Mouse (Mus musculus): ENCODE data around the gene Pxmp4.

- no peak for TF ChIP-seq GATA1 (IDR thresholded peaks at IDR 0.05; ENCODE audit: borderline replicate concordance, low read length)
- TF ChIP-seq FLI1 (IDR thresholded peaks at IDR 0.05; ENCODE audit: low read length) = no peak
Measured at GRCm38 (mm10) chr2:154609050-154609767, 5.7 kb upstream of the Pxmp4 start.

All from megakaryocyte, embryonic 14.5 days (primary cell).